Mouse (Mus musculus) limb, embryonic 10.5 days (tissue): ENCODE data around the gene H2al1j. TPM values are rescaled to one million over a fixed set of nuclear protein-coding genes. Genes with fewer than 3 reads are reported as not detected.

Experiments
- DNase-seq: peaks from one replicate; pipeline ENCODE4 v3.0.0-alpha.2; 2017; ENCODE audit warnings: low spot score
- H3K27ac ChIP-seq: fragments of 300-500 bp; sonication (generic); 2 replicates; pipeline ENCODE4 v1.5.1; 2016; ENCODE audit warnings: mild to moderate bottlenecking
- H3K27me3 ChIP-seq: fragments of 300-500 bp; sonication (generic); 2 replicates; pipeline ENCODE4 v1.6.1; 2016; ENCODE audit warnings: low read depth, mild to moderate bottlenecking; ENCODE audit not compliant: poor library complexity, severe bottlenecking
- H3K36me3 ChIP-seq: fragments of 300-500 bp; sonication (generic); 2 replicates; pipeline ENCODE4 v1.6.1; 2016; ENCODE audit warnings: mild to moderate bottlenecking, moderate library complexity
- H3K4me1 ChIP-seq: fragments of 300-500 bp; sonication (generic); 2 replicates; pipeline ENCODE4 v1.6.1; 2016
- H3K4me3 ChIP-seq: fragments of 300-500 bp; sonication (generic); 2 replicates; pipeline ENCODE4 v1.5.1; 2016; ENCODE audit warnings: mild to moderate bottlenecking, moderate library complexity
- H3K9me3 ChIP-seq: fragments of 300-500 bp; sonication (generic); replicated peaks from 2 replicates; pipeline ENCODE4 v1.6.1; 2016; ENCODE audit warnings: mild to moderate bottlenecking
- WGBS: fragments of 180-500 bp; shearing (Covaris S2); methylation state at CpG from one replicate; pipeline ENCODE4 v1.1.7; 2016; 5-methylcytosine and 5-hydroxymethylcytosine counted together
- polyA plus RNA-seq: library from polyadenylated mRNA; unstranded; fragments of >200 nt; fragmentation: Nextera tagmentation; extraction: Ambion mirVana; gene quantifications from 2 replicates; pipeline ENCODE4 v1.2.1, GENCODE M21; 2016

The H2al1j gene
- polyA plus RNA-seq, 1 experiment from 2014 or later: not detected

GRCm38 (mm10) chrX:11345762-11346161 is 18.1 kb downstream of the H2al1j start:
- H3K9me3 ChIP-seq: no peaks in the 10 kb centered on the region
- no peaks in the 10 kb centered on the region for H3K36me3 ChIP-seq
- peaks cover 95% of the 10 kb centered on the region for H3K27me3 ChIP-seq
- H3K27ac ChIP-seq: peak overlapping the region; percentile 68; the same call in 1 of the 2 replicates
- H3K4me3 ChIP-seq: no peak overlapping the region
- DNase-seq: peak; percentile 58
- WGBS: 37% methylated on average over 9 of the region's 9 CpGs
- peaks cover 26% of the 10 kb centered on the region for H3K4me1 ChIP-seq

DNA sequence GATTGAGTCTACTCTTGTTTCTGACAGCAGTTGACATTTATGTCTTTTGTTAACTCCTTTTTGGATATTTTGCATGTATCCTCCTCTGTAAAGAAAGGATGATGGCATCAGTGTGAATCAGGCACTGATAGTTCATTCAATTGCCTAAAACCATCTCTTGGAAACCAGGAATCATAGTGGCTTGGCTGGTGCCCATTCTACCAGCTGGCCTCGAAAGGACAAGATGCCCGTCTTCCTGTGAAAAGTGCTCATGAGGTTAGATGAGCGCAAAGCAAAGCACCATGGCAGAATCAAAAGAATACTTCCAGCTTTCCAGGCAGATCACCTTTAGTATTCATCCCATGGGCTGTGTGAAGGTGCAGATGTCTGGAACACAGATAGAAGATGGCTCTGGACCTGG is 19.1 kb downstream of the H2al1j start:
- no peak for DNase-seq
- peak overlapping the region; percentile 30; the same call in 1 of the 2 replicates for H3K27ac ChIP-seq
- no peaks in the 10 kb centered on the region for H3K9me3 ChIP-seq
- peaks cover 97% of the 10 kb centered on the region for H3K27me3 ChIP-seq
- H3K4me3 ChIP-seq: no peak overlapping the region
- peaks cover 26% of the 10 kb centered on the region for H3K4me1 ChIP-seq
- no peaks in the 10 kb centered on the region for H3K36me3 ChIP-seq
- WGBS: 98% methylated on average over 3 of the region's 3 CpGs

DNA sequence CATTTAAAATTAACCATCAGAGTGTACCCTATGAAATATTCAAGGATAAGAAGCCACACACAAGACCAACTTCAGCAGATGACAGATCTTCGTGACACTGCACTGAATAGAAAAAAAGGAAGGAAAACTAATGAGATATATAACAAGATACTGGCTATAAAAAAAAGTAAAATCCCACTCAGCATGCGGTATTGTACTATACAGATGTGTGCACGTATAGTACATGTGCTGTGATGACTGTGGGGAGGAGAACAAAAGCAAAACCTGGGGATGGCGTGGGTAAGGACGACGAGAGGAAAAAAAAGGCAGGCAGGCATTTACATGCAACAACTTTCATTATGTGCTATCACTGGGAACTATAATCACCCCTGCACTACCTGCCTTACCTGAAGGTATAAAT is 33.2 kb downstream of the H2al1j start:
- peaks cover 97% of the 10 kb centered on the region for H3K27me3 ChIP-seq
- H3K9me3 ChIP-seq: no peaks in the 10 kb centered on the region
- no peak overlapping the region for H3K27ac ChIP-seq
- H3K4me3 ChIP-seq: no peak overlapping the region
- peaks cover 20% of the 10 kb centered on the region for H3K4me1 ChIP-seq
- H3K36me3 ChIP-seq: no peaks in the 10 kb centered on the region
- WGBS: 87% methylated on average over 6 of the region's 6 CpGs
- no peak for DNase-seq

DNA sequence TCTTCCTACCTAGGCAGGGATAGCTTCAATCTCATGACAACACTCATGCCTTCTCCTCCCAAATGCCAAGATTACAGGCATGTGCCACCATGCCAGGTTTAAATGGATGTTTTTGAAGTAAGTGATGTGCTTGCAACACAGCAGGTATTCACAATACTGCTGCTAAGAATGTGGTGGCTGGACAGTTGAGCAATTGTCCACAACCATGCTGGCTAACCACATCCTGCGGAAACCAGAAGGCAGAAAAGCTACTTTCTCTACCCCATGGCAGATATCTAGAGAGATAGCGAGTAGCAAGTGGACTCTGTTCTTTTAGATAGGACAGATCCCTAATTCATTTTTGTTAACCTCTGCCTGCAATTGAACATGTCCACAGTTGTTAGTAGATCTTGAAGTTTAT is 33.6 kb downstream of the H2al1j start:
- Histone ChIP-seq H3K4me1 (peaks cover 23% of the 10 kb centered on the region), H3K9me3 (no peaks in the 10 kb centered on the region), H3K27me3 (peaks cover 97% of the 10 kb centered on the region), H3K36me3 (no peaks in the 10 kb centered on the region), H3K27ac (no peak overlapping the region), H3K4me3 (no peak overlapping the region)
- WGBS: 89% methylated on average over 2 of the region's 2 CpGs
- DNase-seq: no peak

DNA sequence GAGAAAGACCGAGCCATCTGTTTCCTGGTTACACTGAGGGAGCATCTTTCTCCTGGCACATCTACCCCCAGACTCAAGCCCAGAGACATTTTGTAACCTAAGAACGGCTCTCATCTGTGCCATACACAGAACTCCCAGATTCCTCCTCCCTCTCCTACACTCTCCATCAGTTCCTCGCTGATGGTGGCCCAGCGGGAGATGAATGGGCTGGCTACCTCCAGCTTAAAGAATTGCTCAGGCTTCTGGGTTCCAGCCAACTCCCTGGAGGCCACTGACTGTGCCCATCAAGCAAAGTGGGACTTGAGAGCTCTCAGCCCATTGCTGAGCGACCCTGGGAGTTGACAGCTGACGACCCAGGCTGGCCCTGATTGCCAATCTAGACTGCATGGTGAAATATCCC is 36.3 kb downstream of the H2al1j start:
- Histone ChIP-seq H3K4me3 (no peak overlapping the region), H3K27me3 (peaks cover 97% of the 10 kb centered on the region), H3K9me3 (no peaks in the 10 kb centered on the region), H3K27ac (no peak overlapping the region), H3K36me3 (no peaks in the 10 kb centered on the region), H3K4me1 (peaks cover 24% of the 10 kb centered on the region)
- DNase-seq: no peak
- 67% methylated on average over 6 of the region's 6 CpGs for WGBS

DNA sequence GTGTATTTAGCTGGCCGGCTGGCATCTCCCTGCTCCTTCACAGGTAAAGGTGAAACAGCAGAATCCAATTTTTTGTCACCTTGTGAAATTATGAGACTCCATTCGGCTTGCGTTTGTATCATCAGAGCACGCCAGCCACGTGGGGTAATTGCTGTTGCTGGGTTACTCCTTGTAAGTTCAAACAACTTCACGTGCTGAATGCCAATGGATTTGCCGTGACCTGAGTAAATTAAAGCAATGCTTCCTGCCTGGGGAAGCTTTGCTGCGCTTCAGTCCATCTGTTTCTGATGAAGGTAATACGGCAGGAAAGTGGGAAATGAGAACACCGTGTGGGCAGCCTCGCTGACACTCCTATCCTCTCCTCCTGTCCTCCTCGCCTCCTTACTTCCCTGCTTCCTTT is 37.5 kb downstream of the H2al1j start:
- no peak overlapping the region for H3K4me3 ChIP-seq
- peak; percentile 54 for DNase-seq
- H3K4me1 ChIP-seq: peaks cover 26% of the 10 kb centered on the region
- 19% methylated on average over 12 of the region's 12 CpGs for WGBS
- no peaks in the 10 kb centered on the region for H3K9me3 ChIP-seq
- H3K27ac ChIP-seq: peak overlapping the region; percentile 58
- H3K36me3 ChIP-seq: no peaks in the 10 kb centered on the region
- H3K27me3 ChIP-seq: peaks cover 97% of the 10 kb centered on the region

Other genes starting within 250 kb of the H2al1j start
- gene H2al1a, start 28.6 kb upstream of the H2al1j start, polyA plus RNA-seq: not detected in 2 replicates
- gene H2al1b, start 25.4 kb upstream of the H2al1j start, polyA plus RNA-seq: not detected in 2 replicates
- not detected in 2 replicates for gene H2al1c, start 22.2 kb upstream of the H2al1j start, polyA plus RNA-seq
- gene H2al1d, start 19.0 kb upstream of the H2al1j start, polyA plus RNA-seq: not detected in 2 replicates
- gene H2al1e, start 15.9 kb upstream of the H2al1j start, polyA plus RNA-seq: not detected in 2 replicates
- gene H2al1f, start 12.7 kb upstream of the H2al1j start, polyA plus RNA-seq: not detected in 2 replicates
- gene H2al1g, start 9.6 kb upstream of the H2al1j start, polyA plus RNA-seq: not detected in 2 replicates
- not detected in 2 replicates for gene H2al1h, start 6.3 kb upstream of the H2al1j start, polyA plus RNA-seq
- not detected in 2 replicates for gene H2al1i, start 3.2 kb upstream of the H2al1j start, polyA plus RNA-seq